Mouse (Mus musculus): Measurements from ENCODE around the gene 1600014C23Rik. TPM values are rescaled to one million over a fixed set of nuclear protein-coding genes. Genes with fewer than 3 reads are reported as not detected.

1600014C23Rik gene
- not detected in 2 replicates for polyA plus RNA-seq (2012; rRNA removed)

DNA sequence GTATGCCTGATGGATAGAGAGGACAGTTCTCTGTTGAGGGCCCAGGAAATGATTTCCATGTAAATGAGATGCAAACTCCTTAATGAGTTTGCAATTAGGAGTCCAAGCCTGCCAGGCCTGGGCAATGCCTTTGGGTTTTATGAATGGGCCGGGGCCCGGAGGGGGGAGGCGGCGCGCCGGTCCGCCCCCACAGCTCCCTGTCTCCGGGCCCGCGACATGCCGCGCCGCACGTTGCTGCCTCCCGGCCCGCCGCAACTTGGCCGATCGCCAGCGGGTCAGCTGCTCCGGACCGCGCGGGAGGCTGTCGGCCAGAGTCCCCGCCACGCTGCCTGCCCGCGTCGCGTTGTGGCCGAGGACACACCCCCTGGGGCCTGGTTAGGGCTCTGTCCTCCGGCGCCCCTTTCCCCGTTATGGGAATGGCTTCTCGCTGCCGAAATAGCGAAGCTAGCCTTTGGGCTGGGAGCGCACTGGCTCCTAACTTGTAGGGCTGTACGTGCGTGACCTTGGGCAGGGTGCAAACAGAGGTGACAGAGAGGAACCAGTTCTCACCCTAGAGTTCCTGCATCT, at the start of gene 1600014C23Rik:
TSS of gene 1600014C23Rik (minus strand) at position 110 of the 567 bp plus-strand sequence.
- no peak for DNase-seq (ENCODE audit: low spot score)

DNA sequence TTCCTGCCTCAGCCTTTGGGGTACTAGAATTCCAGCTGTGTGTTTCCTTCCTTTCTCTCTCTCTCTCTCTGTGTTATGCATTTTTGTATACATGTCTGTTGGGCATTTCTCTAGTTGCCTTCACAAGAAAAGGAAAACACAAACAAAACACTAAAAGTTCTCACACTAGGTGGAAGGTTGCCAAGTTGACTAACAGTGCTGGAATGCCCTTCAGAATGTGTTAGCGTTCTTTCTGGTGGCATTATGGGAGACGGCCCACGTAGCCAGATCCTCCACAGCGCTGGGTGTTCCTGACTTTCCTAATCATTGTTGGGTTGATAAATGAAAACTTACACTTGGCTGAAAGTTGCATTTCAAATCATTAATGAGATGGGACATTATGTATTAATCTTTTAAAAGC, 44.8 kb upstream of the 1600014C23Rik start:
- no peak for DNase-seq (ENCODE audit: low spot score)

DNA sequence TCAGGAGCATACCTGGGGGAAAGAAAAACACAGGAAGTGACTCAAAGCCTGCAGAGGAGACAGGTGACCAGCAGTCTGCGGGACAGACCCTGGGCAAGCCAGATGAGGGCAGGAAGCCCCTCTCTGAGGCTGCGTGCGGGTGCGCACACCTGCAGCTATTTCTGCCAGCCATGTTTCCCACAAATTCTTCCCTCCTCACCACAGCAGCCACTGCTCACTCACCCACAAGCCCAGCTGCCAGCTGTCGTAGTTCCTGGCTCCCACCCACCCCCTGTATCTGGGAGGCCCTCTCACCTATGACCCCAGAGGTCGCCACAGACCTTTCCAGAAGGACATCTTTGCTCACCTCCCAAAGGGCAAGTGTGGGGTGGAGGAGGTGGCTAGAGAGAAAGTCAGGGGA, 43.8 kb upstream of the 1600014C23Rik start:
- DNase-seq (ENCODE audit: low spot score): no peak

DNA sequence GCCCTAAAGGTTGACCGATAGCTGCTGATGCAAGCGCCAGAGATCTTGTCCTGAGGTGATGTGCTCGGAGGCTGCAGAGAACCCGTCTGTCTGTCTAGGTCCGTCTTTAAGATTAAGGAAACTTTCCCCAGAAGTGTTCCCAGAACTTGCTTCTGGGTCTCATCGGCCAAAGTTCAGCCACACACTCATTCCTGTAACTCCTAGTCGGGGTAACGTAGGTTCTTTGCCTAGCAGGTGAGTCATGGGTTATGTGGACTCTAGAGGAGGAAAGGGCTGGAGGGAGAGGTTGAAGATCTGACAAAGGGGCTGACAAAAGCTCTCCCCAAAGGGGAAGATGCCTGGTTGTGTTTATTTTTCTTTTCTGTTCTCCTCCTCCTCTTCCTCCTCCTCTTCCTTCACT, 42.5 kb upstream of the 1600014C23Rik start:
- no peak for DNase-seq (ENCODE audit: low spot score)

DNA sequence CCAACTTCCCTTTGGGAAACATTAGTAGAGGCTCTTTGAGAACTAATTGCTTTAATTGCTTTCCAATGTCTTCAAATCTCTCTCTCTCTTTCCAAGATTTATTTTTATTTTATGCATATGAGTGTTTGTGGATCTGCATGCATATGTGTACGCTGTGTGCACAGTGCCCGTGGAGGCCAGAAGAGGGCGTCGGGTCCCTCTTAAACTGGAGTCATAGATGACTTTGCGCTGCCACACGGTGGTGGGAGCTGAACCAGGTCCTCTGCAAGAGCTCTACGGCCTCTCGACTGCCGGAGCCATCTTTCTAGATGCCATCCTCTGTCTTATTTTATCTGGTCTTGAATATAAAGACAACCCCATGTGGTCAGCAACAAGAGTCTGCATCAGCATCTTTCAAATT, 41.8 kb upstream of the 1600014C23Rik start:
- DNase-seq (ENCODE audit: low spot score): no peak

DNA sequence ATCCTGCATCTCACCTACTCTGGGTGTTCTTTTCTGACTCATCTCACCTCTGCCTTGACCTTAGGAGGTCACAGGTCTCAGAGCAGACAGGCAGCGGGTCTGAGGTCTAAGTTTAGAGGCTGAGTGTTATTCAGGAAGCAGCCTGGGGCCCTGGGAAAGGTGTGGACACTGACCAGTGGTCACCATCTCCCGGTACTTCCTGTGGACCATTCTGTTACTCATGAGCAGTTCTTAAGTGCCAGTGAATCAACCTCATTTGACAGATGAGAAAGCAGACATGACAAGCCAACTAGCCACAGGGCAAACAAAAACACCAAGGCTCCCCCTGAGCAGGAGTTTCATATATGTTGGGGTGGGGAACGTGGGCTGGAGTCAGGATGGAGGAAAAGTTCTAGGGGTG, 38.9 kb upstream of the 1600014C23Rik start:
- DNase-seq (ENCODE audit: low spot score): no peak

DNA sequence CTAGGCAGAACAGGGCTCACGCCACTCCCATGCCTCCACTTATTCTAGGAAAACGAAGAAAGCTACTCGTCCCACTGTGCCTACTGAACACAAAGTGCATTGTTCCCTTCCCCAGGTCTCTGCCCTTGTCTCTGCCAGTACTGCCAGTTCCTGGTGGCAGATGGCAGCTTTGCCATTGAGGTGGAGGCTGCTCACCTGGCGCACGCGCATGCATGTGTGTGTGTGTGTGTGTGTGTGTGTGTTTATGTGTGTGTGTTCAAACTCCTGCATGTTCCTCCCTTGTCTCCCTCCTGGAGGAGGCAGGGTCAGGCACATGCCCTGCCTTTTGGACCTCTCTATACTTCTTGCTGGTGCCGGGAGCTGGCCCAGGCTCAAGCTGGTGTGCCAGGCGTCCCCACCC, 38.5 kb upstream of the 1600014C23Rik start:
- DNase-seq (ENCODE audit: low spot score): no peak

DNA sequence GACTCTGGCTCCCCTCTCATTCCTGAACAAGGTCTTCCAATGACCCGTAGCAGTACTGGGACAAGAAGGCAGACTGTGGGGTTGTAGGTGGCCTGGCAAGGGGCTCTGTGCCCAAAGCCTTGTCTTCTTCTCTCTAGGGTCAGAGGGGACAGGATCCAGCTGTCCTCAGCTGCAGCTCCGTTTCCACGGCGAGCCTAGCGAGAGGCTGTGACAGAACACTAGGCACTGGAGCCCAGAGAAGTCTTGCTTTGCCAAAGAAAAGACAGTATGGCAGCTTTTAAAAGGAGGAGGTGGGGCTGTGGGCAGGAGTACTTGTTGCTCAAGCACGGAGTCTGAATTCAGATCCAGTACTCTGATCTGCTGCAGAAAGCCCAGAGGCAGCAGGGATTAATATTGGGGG, 36.8 kb upstream of the 1600014C23Rik start:
- no peak for DNase-seq (ENCODE audit: low spot score)

DNA sequence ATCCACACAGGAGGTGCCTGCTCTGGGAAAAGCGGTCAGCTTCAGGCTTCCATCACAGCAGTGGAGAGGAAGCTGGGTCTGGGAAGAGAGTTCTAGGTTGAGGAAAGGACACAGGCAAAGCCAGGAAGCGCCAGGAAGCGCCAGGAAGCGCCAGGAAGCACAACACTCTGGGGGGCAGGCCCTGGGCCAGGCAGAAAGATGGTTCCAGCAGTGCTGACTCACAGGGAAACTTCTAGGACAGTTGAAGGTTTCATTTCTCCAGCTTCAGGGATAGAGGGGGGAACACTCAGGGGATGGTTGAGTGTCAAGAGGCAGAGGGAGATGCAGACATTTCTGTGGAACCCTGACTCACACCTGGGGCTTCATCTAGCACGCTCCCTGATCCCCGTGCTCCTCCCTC, 36.2 kb upstream of the 1600014C23Rik start:
- DNase-seq (ENCODE audit: low spot score): no peak

DNA sequence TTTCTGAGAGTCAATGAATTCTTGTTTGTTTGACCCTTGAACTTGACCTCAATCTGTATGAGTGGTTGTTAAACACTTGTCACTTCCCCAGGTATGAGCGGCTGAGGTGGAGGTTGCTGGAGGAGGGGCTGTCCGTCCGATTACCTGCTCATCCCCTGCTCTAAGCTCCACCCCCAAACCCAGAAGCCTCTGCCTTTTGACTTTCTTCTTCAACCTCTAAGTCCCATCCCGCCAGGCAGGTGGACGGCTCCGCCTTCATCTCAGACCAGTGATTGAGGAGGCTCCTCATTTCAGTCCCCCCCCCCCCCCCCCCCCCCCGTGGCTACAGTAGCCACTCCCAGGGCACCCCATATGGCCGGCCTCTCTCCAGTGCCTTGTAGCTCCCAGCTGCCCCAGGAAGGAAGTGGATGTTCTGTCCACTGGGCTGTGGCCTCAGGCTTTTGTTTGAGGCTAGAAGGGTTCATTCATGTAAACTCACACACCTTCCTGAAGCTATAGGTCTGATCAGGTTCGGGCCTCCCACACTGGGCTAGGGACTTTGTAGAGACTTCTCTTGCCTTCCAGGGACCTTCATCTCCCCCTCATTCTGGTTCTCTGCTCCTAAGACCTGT, 34.0 kb upstream of the 1600014C23Rik start:
- no peak for DNase-seq (ENCODE audit: low spot score)

DNA sequence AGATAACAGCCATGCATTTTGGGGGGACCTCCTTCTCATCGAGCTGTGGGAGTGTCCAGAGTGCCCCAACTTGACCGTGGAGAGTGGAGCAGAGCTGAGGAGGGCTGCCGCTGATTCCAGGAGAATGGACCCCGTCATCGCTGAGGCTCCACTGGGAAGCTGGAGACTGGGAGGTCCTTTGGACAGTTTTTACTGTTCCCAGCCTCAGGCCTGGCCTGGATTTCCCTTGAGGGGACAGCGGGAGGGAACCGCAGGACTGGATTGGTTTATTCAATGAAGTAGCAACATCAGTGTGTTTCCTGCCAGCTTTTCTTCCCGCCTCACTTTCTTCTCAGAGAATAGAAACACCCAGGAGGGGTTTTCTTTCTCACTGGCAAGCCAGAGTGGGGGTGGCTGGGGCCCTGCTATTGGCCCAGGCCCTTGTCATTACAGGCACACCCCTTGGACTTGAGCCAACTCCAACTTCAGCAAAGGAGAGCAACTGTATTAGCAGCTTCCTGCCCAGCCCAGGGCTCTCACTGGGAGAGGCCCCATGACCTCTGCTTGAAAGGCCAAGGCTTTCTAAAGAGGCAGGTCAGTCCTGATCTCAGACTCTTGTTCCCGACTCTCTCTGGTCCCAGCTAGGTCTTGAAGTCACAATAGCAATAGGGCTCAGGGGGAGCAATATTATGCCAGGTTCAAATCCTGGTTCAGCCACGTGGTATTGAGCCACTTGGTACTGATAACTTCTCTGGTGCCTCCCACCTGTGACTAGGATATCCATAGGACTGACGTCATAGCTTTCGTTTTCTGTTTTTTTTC, 33.3 kb upstream of the 1600014C23Rik start:
- DNase-seq (ENCODE audit: low spot score): no peak

DNA sequence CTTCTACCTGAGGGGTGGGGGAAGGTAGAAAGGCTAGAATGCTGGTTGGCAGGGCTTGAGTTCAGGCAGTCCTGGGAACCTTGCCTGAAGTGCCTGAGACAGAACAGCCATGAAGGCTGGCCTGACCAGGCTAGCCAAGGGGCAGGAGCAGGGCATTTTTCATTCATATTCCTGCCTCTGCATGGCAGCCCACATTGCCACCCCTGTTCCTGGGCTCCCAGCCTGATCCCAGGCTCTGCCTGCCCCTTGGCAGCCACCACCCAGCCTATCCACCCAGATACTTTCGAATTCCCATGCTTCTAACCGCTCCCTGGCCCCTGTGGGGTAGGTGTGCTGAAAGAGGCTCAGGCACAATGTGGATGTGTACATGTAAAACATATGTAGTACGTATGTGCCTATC, 32.3 kb upstream of the 1600014C23Rik start:
- DNase-seq (ENCODE audit: low spot score): no peak

DNA sequence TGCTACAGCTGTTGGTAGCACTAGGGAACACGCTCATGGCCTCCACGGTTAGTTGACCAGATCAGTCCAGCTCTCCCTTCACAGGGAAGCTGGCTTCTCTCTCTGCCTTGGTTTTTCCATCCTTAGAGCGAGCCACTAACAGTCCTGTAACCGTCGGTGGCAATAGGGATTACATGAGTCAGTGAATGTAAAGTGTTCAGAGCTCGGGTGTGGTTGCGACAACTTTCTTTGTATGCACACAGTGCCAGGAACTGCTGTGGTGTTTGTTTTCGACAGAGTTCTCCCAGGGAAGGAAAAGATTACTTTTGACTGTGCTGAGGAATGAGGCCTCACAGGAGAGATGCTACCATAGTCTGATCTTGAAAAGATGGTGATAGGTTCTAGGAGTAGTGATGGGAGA, 29.5 kb upstream of the 1600014C23Rik start:
- no peak for DNase-seq (ENCODE audit: low spot score)

DNA sequence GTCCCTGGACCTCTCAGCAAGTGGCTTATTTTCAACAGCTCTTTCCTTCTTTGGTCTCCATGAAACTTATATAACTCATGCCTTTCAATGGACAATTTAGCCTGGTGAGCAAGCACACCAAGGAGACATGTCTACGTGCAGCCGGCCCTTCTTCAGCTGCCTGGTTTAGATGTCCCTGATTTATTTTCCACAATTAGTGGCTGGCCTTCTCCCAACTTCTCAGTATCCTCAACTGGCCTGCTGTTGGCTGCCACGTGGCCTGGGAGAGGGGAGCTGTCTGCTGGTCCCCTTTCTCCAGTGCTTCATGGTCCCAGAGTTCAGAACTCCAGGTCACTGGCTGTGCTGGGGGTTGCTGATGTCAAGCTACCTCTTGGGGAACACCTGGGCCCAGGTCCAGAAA, 28.3 kb upstream of the 1600014C23Rik start:
- no peak for DNase-seq (ENCODE audit: low spot score)

DNA sequence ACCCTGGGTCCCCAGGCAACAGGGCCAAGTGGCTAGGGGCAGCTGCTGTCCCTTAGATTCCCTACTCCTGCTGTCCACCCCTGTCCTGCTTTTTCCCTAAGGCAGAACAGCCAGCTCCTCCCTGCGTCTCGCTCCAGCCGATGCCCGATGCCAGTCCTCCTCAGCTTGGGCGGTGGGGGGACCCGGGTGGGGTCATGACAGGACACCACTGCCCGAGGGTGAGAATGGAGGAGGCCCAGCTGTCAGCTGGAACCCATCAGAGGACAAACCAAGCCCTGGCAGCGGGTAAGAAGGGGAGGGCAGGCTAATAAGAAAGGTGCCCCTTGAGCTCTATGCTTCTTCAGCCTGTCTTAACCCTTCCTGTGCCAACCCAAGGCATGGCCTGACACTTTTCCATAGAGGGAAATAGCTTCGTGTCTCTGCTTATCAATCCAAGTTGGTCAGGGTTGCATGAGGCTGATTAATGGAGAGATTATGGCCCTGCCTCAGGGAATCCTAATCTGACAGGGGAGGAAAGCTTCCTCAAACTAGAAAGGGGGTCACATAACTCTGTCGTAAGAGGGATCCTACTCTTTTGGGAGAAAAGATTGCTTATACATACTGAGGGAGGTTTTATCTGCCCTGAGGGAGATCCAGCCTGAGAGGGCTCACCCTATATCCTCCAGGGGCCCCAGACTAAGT, 27.5 kb upstream of the 1600014C23Rik start:
- no peak for DNase-seq (ENCODE audit: low spot score)

DNA sequence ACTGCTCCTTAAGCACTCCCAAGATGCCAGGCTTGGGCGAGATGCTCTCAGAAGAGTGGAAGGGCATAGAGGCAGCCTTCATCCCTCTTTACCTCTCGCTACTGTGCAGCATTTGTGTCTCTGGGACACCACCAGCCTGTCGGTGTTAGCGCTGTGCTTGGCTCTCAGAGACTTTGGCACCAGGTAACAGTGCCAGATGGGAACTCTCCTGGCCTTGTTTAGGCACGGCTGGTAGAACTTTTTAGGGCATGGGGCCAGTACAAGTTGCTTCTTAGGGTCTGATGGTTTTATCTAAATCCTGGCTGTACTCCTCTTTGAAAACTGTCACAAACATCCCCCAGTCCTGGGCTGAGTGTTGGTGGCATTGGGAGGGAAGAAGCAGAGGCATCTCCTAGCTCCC, 26.1 kb upstream of the 1600014C23Rik start:
- no peak for DNase-seq (ENCODE audit: low spot score)

DNA sequence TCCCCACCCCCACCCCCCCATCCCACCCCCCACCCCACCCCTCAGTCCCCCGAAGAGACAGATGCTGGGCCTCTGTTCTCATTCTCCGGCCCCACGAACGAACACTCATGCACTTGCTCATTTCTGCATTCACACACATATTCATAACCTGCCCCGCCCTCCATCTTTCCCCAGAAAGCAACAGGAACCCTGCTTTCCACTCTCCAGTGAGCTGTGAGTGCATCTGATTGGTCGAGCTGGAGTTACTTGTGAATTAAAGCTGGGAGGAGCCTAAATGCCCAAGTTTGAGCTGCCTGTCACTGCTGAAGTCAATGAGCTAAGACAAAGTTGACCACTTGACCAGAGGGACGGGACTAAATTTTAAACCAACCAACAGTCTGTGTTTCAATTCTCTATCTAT, 25.2 kb upstream of the 1600014C23Rik start:
- no peak for DNase-seq (ENCODE audit: low spot score)

DNA sequence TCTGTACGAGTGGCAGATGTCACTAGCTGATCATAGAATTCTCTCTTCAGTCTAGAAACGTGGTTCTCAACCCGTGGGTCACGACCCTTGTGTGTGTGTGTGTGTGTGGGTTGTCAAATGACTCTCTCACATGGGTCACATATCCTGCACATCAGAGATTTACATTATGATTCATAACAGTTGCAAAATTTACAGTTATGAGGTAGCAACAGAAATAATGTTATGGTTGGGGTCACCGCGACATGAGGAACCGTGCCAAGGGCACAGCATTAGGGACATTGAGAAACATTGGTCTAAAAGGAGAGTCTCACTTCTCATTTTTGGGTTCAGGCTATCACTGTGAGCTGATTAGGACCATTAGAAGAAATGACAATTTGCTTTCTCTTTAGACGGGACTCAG, 24.3 kb upstream of the 1600014C23Rik start:
- DNase-seq (ENCODE audit: low spot score): no peak

DNA sequence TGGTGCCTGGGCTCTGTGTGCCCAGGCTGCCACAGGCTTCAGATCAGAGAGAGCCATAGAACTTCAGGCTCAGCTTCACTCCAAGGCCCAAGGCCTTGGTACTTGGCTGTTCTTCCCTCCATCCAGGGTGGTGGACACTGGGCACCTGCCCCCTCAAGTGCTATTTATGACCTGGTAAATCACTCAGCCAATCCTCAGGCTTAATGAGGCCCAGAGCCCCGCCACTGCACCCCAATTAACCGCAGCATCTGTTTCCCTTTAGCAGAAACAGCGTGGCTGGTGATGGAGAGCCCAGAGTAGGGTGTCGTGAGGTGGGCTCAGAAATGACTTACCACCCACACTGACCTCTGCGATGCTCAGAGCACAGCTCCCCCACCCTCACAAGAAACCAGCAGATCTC, 23.2 kb upstream of the 1600014C23Rik start:
- DNase-seq (ENCODE audit: low spot score): no peak

DNA sequence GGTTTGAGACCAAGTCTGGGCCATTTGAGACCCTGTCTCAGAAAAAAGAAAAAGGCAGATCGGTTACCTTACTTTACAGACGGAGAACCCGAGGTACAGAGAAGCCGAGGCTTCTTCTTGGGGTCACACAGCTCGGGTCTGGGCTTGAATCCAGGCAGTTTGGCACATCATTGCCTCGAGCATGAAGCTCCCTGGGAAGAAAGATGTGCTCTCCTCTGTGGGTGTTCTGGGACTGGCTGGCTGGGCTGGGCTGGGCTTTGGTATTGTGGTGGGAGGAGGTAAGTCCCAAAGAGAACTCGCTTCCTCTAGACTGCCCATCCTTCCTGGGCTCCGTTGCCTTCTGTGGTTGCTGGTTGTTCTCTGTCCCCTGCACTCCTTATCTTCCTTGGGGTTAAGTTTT, 22.7 kb upstream of the 1600014C23Rik start:
- no peak for DNase-seq (ENCODE audit: low spot score)

DNA sequence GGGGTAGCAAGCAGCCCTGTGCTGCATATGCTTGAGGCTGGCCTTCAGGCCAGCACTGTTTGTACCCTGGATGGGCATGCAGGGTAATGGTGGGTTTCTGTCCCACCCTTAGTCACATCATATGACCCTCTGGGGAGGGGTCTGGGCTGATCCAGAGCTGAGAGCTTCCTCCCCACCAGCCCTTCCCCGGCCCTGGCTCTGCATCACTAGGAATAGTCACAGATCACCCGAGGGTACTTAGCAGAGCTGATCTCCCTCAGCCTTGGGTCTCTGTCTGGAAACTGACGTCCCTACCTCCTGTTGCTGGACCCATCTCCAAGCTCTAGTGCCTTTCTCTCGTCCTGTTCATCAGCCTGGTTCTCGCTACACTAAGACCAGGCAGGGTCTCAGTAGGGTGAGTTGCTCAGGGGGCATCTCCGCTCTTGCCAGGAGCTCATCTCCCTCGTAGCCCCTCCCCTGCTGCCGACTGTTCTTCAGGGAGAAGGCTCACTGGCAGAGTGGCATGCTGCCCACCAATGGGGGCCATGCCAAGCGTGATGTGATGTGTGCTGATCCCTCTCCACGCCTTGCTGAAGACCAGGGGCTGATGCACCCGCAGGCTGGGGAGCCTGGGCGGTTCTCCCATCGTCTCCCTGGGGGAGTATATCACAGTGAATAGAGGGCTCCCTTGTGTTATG, 20.7 kb upstream of the 1600014C23Rik start:
- no peak for DNase-seq (ENCODE audit: low spot score)

DNA sequence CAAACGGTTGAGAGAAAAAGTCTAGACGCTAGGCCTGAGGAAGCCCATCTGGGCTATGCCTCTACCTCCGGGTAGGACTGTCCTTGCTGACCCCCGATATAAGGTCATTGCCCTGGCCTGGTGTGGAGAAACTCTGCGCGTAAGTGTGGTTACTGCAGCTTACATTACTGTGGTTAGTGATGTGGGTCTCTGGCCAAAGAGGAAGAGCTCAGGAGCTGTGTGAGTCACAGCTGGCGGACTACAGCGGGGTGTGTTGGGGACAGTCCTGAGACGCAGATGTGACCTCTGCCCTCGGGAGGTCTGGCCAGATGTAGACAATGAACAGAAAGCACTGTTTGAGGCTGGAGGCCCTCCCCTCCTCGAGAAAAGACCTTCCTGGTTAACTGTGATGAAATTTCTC, 19.0 kb upstream of the 1600014C23Rik start:
- no peak for DNase-seq (ENCODE audit: low spot score)

Data from urinary bladder, adult 2 months (tissue).